Mouse (Mus musculus) heart, postnatal 0 days (tissue): ENCODE measurements at regions not wholly inside any gene's neighbourhood (a gene's known extent, or its start where the extent isn't known, plus 50 kb on each side); places are given as distances from the start of the nearest gene placed in this dataset.

ENCODE experiments used
- ATAC-seq: fragments of 200-750 bp; cut with Nextera tagmentation; 2 replicates; pipeline ENCODE4 v1.8.0; 2017; ENCODE audit warnings: low read depth, moderate number of reproducible peaks, moderate library complexity; ENCODE audit not compliant: insufficient read depth
- DNase-seq: peaks from one replicate; pipeline ENCODE4 v3.0.0-alpha.2; 2016; ENCODE audit warnings: low spot score
- H3K27ac ChIP-seq: fragments of 300-500 bp; sonication (generic); 2 replicates; pipeline ENCODE4 v1.5.1; 2014; ENCODE audit warnings: low read depth, mild to moderate bottlenecking
- H3K27me3 ChIP-seq: fragments of 300-500 bp; sonication (generic); 2 replicates; pipeline ENCODE4 v1.6.1; 2014; ENCODE audit warnings: low read length, mixed read lengths; ENCODE audit not compliant: control insufficient read depth, insufficient read depth
- H3K36me3 ChIP-seq: fragments of 300-500 bp; sonication (generic); replicated peaks from 2 replicates; pipeline ENCODE4 v1.6.1; 2014; ENCODE audit warnings: low read length, mixed read lengths; ENCODE audit not compliant: control insufficient read depth, insufficient read depth
- H3K4me1 ChIP-seq: fragments of 300-500 bp; sonication (generic); 2 replicates; pipeline ENCODE4 v1.6.1; 2014; ENCODE audit warnings: antibody characterized with exemption; ENCODE audit not compliant: control insufficient read depth, insufficient read depth
- H3K4me2 ChIP-seq: fragments of 300-500 bp; sonication (generic); 2 replicates; pipeline ENCODE4 v1.6.1; 2014; ENCODE audit warnings: low read depth, mild to moderate bottlenecking, low read length, moderate library complexity
- H3K4me3 ChIP-seq: fragments of 300-500 bp; sonication (generic); 2 replicates; pipeline ENCODE4 v1.5.1; 2014; ENCODE audit warnings: low read depth, low read length
- H3K9ac ChIP-seq: fragments of 300-500 bp; sonication (generic); replicated peaks from 2 replicates; pipeline ENCODE4 v1.6.1; 2014; ENCODE audit warnings: low read depth, low read length, mixed read lengths
- H3K9me3 ChIP-seq: fragments of 300-500 bp; sonication (generic); replicated peaks from 2 replicates; pipeline ENCODE4 v1.6.1; 2016; ENCODE audit warnings: low read length; ENCODE audit not compliant: control insufficient read depth
- CTCF ChIP-seq: IDR thresholded peaks from 2 replicates; pipeline ENCODE4 v1.5.1; 2016; ENCODE audit warnings: antibody characterized with exemption, control low read depth, low read depth
- EP300 ChIP-seq: IDR thresholded peaks from 2 replicates; pipeline ENCODE4 v1.6.1; 2016; ENCODE audit warnings: antibody characterized with exemption, low read depth
- WGBS: fragments of 180-500 bp; shearing (Covaris S2); extraction: QIAGEN DNeasy Blood & Tissue Kit; methylation state at CpG from one replicate; pipeline ENCODE4 v1.1.7; 2014; 5-methylcytosine and 5-hydroxymethylcytosine counted together

GRCm38 (mm10) chr13:39702621-39703020 lies 658.6 kb downstream of the Ofcc1 start:
- WGBS: 80% methylated on average over 2 of the region's 2 CpGs
- Histone ChIP-seq H3K9ac (no peak overlapping the region), H3K36me3 (no peaks in the 10 kb centered on the region), H3K9me3 (no peaks in the 10 kb centered on the region), H3K4me2 (no peak overlapping the region), H3K4me1 (no peaks in the 10 kb centered on the region), H3K27ac (no peak overlapping the region), H3K4me3 (no peak overlapping the region), H3K27me3 (no peaks in the 10 kb centered on the region)
- ATAC-seq: no peak
- TF ChIP-seq CTCF: no peak
- TF ChIP-seq EP300: no peak
- no peak for DNase-seq

GRCm38 (mm10) chr13:39691291-39692024 lies 669.8 kb downstream of the Ofcc1 start:
- Histone ChIP-seq H3K4me2 (no peak overlapping the region), H3K27ac (no peak overlapping the region), H3K27me3 (no peaks in the 10 kb centered on the region), H3K4me1 (no peaks in the 10 kb centered on the region), H3K36me3 (no peaks in the 10 kb centered on the region), H3K9ac (no peak overlapping the region), H3K4me3 (no peak overlapping the region), H3K9me3 (no peaks in the 10 kb centered on the region)
- no peak for ATAC-seq
- 54% methylated on average over 3 of the region's 3 CpGs for WGBS
- no peak for DNase-seq
- TF ChIP-seq EP300 (no peak), CTCF (no peak)

DNA sequence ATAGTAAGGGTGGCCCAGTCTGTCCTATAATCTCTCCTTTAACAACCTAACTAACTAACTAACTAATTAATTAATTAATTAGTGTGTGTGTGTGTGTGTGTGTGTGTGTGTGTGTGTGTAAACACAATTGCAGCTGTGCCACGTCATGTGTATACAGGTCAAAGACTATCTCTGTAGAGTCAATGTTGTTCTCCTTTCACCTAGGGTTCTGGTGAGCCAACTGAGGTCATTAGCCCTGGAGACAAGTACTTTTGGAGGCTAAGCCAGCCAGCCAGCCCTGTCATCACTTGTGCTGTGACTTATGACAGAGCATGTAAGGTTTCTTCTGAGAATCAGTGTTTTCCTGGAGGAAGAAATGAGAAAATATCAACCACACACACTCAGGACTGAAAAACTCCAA lies 696.7 kb downstream of the Ofcc1 start:
- TF ChIP-seq CTCF (no peak), EP300 (no peak)
- DNase-seq (no peak), ATAC-seq (no peak)
- Histone ChIP-seq H3K4me1 (no peaks in the 10 kb centered on the region), H3K36me3 (no peaks in the 10 kb centered on the region), H3K9me3 (no peaks in the 10 kb centered on the region), H3K27me3 (no peaks in the 10 kb centered on the region), H3K9ac (no peak overlapping the region), H3K4me2 (no peak overlapping the region), H3K4me3 (no peak overlapping the region), H3K27ac (no peak overlapping the region)
- WGBS: 74% methylated on average over 1 of the region's 1 CpGs

DNA sequence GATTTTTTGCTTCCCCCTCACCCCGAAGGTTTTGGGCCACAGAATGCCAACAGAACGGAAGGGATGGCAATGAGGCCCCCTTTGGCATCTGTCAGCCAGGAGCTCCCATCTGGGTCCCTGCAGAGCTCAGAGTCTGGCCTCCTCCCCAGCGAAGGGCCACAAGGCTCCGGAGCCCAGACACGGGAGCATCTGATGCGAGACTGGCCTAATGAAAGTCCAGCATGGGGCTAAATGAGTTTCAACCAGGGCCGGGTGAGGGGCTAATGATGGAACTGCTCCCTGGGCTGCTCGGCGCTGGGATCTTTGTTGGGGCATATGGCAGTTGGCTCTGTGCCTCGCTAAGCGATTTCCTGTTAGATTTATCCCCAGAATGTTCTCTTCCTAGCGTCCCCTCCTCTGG lies 688.8 kb upstream of the Slc35b3 start:
- WGBS: 37% methylated on average over 12 of the region's 12 CpGs
- Histone ChIP-seq H3K4me1 (no peaks in the 10 kb centered on the region), H3K4me3 (no peak overlapping the region), H3K27ac (no peak overlapping the region), H3K27me3 (no peaks in the 10 kb centered on the region), H3K9me3 (no peaks in the 10 kb centered on the region), H3K4me2 (no peak overlapping the region), H3K9ac (no peak overlapping the region), H3K36me3 (no peaks in the 10 kb centered on the region)
- TF ChIP-seq CTCF (no peak), EP300 (no peak)
- no peak for DNase-seq
- no peak for ATAC-seq

DNA sequence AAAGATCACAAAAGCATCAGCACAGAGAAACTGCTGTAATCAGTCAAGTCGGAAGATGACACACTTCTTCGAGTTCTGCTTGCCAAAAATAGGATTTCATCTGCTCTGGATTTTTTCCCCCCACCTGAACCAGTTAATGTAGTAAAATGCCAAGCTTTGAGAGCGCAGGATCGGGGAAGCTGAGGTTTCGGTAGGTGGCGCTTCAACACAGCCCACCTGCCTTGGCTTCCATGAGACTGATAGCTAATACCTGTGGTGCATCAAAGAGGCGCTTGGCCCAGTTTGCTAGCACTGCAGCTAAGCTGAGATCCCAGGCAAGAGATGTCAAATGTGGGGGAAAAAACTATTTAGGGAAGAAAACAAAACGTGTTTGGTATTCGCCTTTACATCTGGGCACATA lies 686.7 kb upstream of the Slc35b3 start:
- 11% methylated on average over 9 of the region's 9 CpGs for WGBS
- Histone ChIP-seq H3K4me2 (no peak overlapping the region), H3K9ac (no peak overlapping the region), H3K4me3 (no peak overlapping the region), H3K27ac (no peak overlapping the region), H3K4me1 (no peaks in the 10 kb centered on the region), H3K9me3 (no peaks in the 10 kb centered on the region), H3K27me3 (no peaks in the 10 kb centered on the region), H3K36me3 (no peaks in the 10 kb centered on the region)
- TF ChIP-seq CTCF: peak; percentile 65
- no peak for TF ChIP-seq EP300
- ATAC-seq (no peak), DNase-seq (peak; percentile 10)

DNA sequence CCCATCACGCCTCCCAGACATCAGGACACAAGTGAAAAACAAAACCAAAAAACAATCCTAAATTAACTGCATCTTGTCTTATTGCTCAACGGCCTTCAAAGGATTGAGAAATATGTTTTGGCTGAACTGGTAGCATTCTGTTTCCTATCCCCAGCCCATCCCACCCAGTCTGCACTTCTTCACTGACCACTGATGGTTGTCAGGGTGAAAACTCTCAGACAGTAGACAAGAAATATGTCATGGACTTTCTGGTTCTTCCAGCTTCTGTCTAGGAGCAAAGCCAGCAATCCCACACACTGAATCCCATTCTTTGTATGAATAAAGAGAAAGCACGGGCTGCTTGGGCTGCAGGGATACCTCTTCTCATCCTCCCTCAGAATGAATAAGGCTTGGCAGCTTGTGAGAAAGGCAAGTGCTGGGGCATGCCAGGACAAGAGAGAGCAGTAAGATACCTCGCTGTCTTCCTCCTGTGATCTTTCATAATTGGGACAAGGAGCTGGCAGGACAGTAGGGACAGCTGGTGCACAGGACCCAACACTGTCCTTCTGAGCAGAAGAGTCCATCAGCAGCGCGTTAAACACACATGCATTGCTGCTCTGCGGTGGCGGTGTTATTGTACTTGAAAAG lies 670.9 kb upstream of the Slc35b3 start:
- whole genome bisulfite sequencing: 85% methylated on average over 8 of the region's 8 CpGs
- no peak overlapping the region for H3K4me3 ChIP-seq
- no peak for ATAC-seq

More for the DNA sequence above, 670.9 kb upstream of the Slc35b3 start:
- DNase-seq: no peak
- Histone ChIP-seq H3K27me3 (no peaks in the 10 kb centered on the region), H3K4me2 (no peak overlapping the region), H3K36me3 (no peaks in the 10 kb centered on the region), H3K9ac (no peak overlapping the region), H3K27ac (no peak overlapping the region), H3K4me1 (no peaks in the 10 kb centered on the region), H3K9me3 (no peaks in the 10 kb centered on the region)
- TF ChIP-seq EP300 (no peak), CTCF (no peak)
